Mouse (Mus musculus): ENCODE results near the gene Rel. TPM values are rescaled to one million over a fixed set of nuclear protein-coding genes. Genes with fewer than 3 reads are reported as not detected.

Rel gene
- total and polyA plus RNA-seq, 3 experiments = 0.42 to 2.5 TPM; not detected in 1

DNA sequence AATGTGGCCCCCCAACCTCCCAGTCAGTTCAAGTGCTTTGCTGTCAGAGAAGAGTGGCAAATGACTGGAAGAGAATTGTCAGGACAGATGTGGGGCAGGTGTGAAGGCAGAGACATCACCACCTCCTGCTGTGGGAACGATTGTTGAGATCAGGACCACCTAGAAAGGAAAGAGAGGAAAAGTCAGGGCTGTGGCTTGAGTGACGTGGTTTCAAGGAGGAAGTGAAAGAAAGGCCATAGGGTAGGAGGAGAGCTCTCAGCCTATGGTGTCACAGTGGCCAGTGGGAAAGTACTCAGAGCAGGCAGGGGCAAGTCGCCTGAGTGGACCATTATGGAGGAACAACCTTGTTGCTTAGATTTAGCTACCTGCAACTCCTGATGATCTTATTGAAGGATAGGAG is 34.9 kb upstream of the Rel start (continued):
- TF ChIP-seq MYC (IDR thresholded peaks at IDR 0.05; ENCODE audit: low read depth, low read length) (no peak), NELFE (IDR thresholded peaks at IDR 0.05; ENCODE audit: low read depth, low read length) (no peak)

DNA sequence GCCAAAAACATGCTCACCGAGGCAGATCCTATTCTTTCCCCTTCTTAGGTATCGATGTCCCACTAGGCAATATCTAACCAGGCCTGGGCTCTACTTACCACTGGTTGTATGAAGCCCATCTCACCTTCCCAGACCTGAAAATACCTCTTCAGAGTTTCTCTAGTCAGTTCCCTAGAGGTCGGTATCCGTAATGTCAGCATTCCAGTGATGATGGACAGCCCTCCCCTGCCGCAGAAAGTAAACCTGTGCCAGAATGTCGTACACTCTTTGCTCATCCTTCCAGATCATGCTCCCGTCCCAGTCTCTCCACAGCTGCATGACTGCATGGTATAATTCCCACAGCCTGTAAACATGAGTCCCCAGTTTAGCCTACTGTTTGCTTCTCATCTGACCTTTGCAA is 32.4 kb upstream of the Rel start:
- TF ChIP-seq EP300 (IDR thresholded peaks at IDR 0.05; ENCODE audit: low read depth in 1 of 2, low read length in 2 of 2) = no peak
- no peak for TF ChIP-seq MYB (IDR thresholded peaks at IDR 0.05; ENCODE audit: low read depth, low read length)
- no peak for TF ChIP-seq ELF1 (IDR thresholded peaks at IDR 0.05; ENCODE audit: low read depth, low read length)
- TF ChIP-seq CHD1 (IDR thresholded peaks at IDR 0.05; ENCODE audit: low read depth, low read length) = no peak
- no peak for TF ChIP-seq ZC3H11A (IDR thresholded peaks at IDR 0.05; ENCODE audit: low read depth, low read length)
- no peak for TF ChIP-seq MEF2A (IDR thresholded peaks at IDR 0.05; ENCODE audit: extremely low read depth, insufficient replicate concordance, low read depth, low read length, poor library complexity, severe bottlenecking)
- Histone ChIP-seq H3K9ac (ENCODE audit: control insufficient read depth, low read depth, low read length, poor library complexity, severe bottlenecking) (no peak overlapping the region), H3K27me3 (ENCODE audit: control insufficient read depth in 1 of 2, insufficient read depth in 2 of 2, low read length in 2 of 2) (peaks cover 2 to 6% of the 10 kb centered on the region in 2 experiments), H3K27ac (ENCODE audit: control insufficient read depth, low read depth, low read length) (no peak overlapping the region), H3K4me1 (ENCODE audit: control insufficient read depth in 1 of 2, insufficient read depth in 2 of 2, low read length in 2 of 2) (no peaks in the 10 kb centered on the region), H3K36me3 (ENCODE audit: control insufficient read depth in 1 of 2, insufficient read depth in 2 of 2, low read length in 2 of 2) (no peaks in the 10 kb centered on the region), H3K4me3 (ENCODE audit: control insufficient read depth in 1 of 2, insufficient read depth in 1 of 2, low read depth in 2 of 2, low read length in 2 of 2) (no peak overlapping the region), H3K9me3 (replicated peaks; ENCODE audit: insufficient read depth, low read length) (no peaks in the 10 kb centered on the region), H3K79me2 (ENCODE audit: control insufficient read depth, insufficient read depth, low read length, poor library complexity) (no peaks in the 10 kb centered on the region)
- DNase-seq (ENCODE audit: low read depth, low spot score) = no peak

DNA sequence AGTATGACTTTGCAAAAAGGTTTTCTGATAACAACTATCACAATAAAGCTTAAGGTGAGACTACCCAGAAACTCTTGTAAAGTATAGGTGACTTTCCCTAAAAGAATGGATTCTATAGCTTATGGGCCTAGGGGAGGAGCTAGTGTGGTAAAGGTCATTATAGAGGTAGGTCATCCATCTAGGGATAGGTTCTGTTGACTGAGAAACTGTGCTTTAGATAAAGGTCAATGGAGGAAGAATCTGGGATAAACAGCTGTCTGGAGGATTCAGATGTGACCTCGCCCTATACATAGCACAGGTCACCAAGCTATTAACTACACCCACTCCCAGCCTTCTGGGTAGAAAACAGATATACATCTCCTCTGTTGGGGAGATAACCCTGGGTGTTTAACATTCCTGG is 31.5 kb upstream of the Rel start:
- Histone ChIP-seq H3K4me3 (ENCODE audit: control insufficient read depth in 1 of 2, insufficient read depth in 1 of 2, low read depth in 2 of 2, low read length in 2 of 2) (no peak overlapping the region), H3K27ac (ENCODE audit: control insufficient read depth, low read depth, low read length) (no peak overlapping the region), H3K36me3 (ENCODE audit: control insufficient read depth in 1 of 2, insufficient read depth in 2 of 2, low read length in 2 of 2) (no peaks in the 10 kb centered on the region), H3K27me3 (ENCODE audit: control insufficient read depth in 1 of 2, insufficient read depth in 2 of 2, low read length in 2 of 2) (peaks cover 2 to 8% of the 10 kb centered on the region in 2 experiments), H3K79me2 (ENCODE audit: control insufficient read depth, insufficient read depth, low read length, poor library complexity) (no peaks in the 10 kb centered on the region), H3K9ac (ENCODE audit: control insufficient read depth, low read depth, low read length, poor library complexity, severe bottlenecking) (no peak overlapping the region), H3K4me1 (ENCODE audit: control insufficient read depth in 1 of 2, insufficient read depth in 2 of 2, low read length in 2 of 2) (no peaks in the 10 kb centered on the region), H3K9me3 (replicated peaks; ENCODE audit: insufficient read depth, low read length) (no peaks in the 10 kb centered on the region)
- TF ChIP-seq MAFK (IDR thresholded peaks at IDR 0.05; ENCODE audit: borderline replicate concordance, low read depth, low read length) (no peak), E2F4 (IDR thresholded peaks at IDR 0.05; ENCODE audit: borderline replicate concordance, low read depth, low read length) (no peak), ZKSCAN1 (IDR thresholded peaks at IDR 0.05; ENCODE audit: low read depth, low read length) (no peak), USF2 (IDR thresholded peaks at IDR 0.05; ENCODE audit: borderline replicate concordance in 1 of 2, insufficient read depth in 1 of 2, low read depth in 1 of 2, low read length in 2 of 2) (no peak), ZMIZ1 (IDR thresholded peaks at IDR 0.05; ENCODE audit: low read depth, low read length) (no peak), MEF2A (IDR thresholded peaks at IDR 0.05; ENCODE audit: extremely low read depth, insufficient replicate concordance, low read depth, low read length, poor library complexity, severe bottlenecking) (no peak), TBP (IDR thresholded peaks at IDR 0.05; ENCODE audit: low read depth, low read length) (no peak), USF1 (IDR thresholded peaks at IDR 0.05; ENCODE audit: low read depth, low read length) (no peak), CHD2 (IDR thresholded peaks at IDR 0.05; ENCODE audit: low read length) (no peak), RAD21 (IDR thresholded peaks at IDR 0.05; ENCODE audit: low read depth, low read length) (no peak), POLR2AphosphoS5 (IDR thresholded peaks at IDR 0.05; ENCODE audit: borderline replicate concordance, low read depth, low read length) (no peak), GATA1 (IDR thresholded peaks at IDR 0.05; ENCODE audit: low read depth, low read length) (no peak), NRF1 (IDR thresholded peaks at IDR 0.05; ENCODE audit: insufficient read depth, low read depth, low read length, poor library complexity, severe bottlenecking) (no peak), SIN3A (IDR thresholded peaks at IDR 0.05; ENCODE audit: low read length) (no peak)
- no peak for DNase-seq (ENCODE audit: low read depth, low spot score)
